Mouse (Mus musculus) erythroblast, embryonic 14.5 days (primary cell): ENCODE measurements around the gene Klf12.

Experiments used
- GATA1 ChIP-seq: IDR thresholded peaks from 2 replicates; pipeline ENCODE4 v1.6.1; 2012; ENCODE audit warnings: low read length, inconsistent platforms, mixed read lengths
- TAL1 ChIP-seq: IDR thresholded peaks from 3 replicates; pipeline ENCODE4 v1.6.1; 2012; ENCODE audit warnings: low read length, inconsistent platforms, mixed read lengths

DNA sequence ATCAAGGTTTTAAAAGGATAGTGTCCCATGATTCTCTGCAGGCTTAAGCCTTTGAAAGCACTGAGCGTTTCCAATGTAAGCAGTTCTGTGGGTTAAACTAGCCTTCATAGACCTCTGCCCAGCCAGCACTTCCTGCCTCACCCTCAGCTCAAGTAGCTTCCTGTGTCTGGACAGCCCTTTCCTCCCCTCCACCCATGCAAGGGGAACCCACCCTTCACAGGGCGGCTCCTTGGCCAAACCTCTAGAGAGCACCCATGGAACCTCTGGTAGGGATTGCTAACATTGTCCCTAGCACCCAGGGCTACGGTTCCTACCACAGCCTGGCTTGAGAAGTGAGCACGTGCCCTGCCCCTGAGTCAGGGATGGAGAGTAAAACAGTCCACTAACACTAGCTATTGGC lies 23.9 kb downstream of the Klf12 start:
- TF ChIP-seq GATA1: no peak
- TF ChIP-seq TAL1: no peak
